Mouse (Mus musculus) forebrain, embryonic 16.5 days (tissue): Measurements from ENCODE around the gene Kmt5b. TPM values are rescaled to one million over a fixed set of nuclear protein-coding genes. Genes with fewer than 3 reads are reported as not detected.

Experiments
- ATAC-seq: fragments of 200-750 bp; cut with Nextera tagmentation; 2 replicates; pipeline ENCODE4 v1.8.0; 2017; ENCODE audit warnings: mild to moderate bottlenecking, moderate library complexity
- H3K27ac ChIP-seq: fragments of 300-500 bp; sonication (generic); 2 replicates; pipeline ENCODE4 v1.5.1; 2014; ENCODE audit warnings: low read length, control low read depth
- H3K27me3 ChIP-seq: fragments of 300-500 bp; sonication (generic); replicated peaks from 2 replicates; pipeline ENCODE4 v1.6.1; 2014; ENCODE audit warnings: low read length; ENCODE audit not compliant: control insufficient read depth, insufficient read depth
- H3K36me3 ChIP-seq: fragments of 300-500 bp; sonication (generic); 2 replicates; pipeline ENCODE4 v1.6.1; 2014; ENCODE audit not compliant: control insufficient read depth, insufficient read depth
- H3K4me1 ChIP-seq: fragments of 300-500 bp; sonication (generic); replicated peaks from 2 replicates; pipeline ENCODE4 v1.6.1; 2014; ENCODE audit warnings: low read length; ENCODE audit not compliant: control insufficient read depth, insufficient read depth
- H3K4me2 ChIP-seq: fragments of 300-500 bp; sonication (generic); 2 replicates; pipeline ENCODE4 v1.6.1; 2014; ENCODE audit warnings: mild to moderate bottlenecking, low read length, control low read depth
- H3K4me3 ChIP-seq: fragments of 300-500 bp; sonication (generic); replicated peaks from 2 replicates; pipeline ENCODE4 v1.5.1; 2014; ENCODE audit warnings: mild to moderate bottlenecking, low read length, control low read depth
- H3K9ac ChIP-seq: fragments of 300-500 bp; sonication (generic); replicated peaks from 2 replicates; pipeline ENCODE4 v1.6.1; 2014; ENCODE audit warnings: low read depth, low read length, control low read depth
- H3K9me3 ChIP-seq: fragments of 300-500 bp; sonication (generic); 2 replicates; pipeline ENCODE4 v1.6.1; 2016; ENCODE audit warnings: low read length; ENCODE audit not compliant: control insufficient read depth
- WGBS: fragments of 180-500 bp; shearing (Covaris S2); extraction: QIAGEN DNeasy Blood & Tissue Kit; methylation state at CpG from one replicate; pipeline ENCODE4 v1.1.7; 2014; 5-methylcytosine and 5-hydroxymethylcytosine counted together
- polyA plus RNA-seq: library from polyadenylated mRNA; unstranded; fragments of >200 nt; fragmentation: Nextera tagmentation; extraction: Ambion mirVana; gene quantifications from 2 replicates; pipeline ENCODE4 v1.2.1, GENCODE M21; 2015

Gene Kmt5b
- polyA plus RNA-seq, 1 experiment from 2014 or later: 56.7 TPM

- Histone ChIP-seq H3K9ac (peak overlapping the region; percentile 87), H3K36me3 (no peaks in the 10 kb centered on the region), H3K4me1 (peaks cover 30% of the 10 kb centered on the region), H3K4me3 (peak overlapping the region; percentile 89), H3K9me3 (no peaks in the 10 kb centered on the region), H3K4me2 (peak overlapping the region; percentile 55), H3K27ac (peak overlapping the region; percentile 97), H3K27me3 (no peaks in the 10 kb centered on the region)
- WGBS: under 1% methylated on average over 66 of the region's 74 CpGs
- peak; percentile 26 for ATAC-seq
These were observed 84.9 kb downstream of the Kmt5b start for GRCm38 (mm10) chr19:3851979-3852681.

GRCm38 (mm10) chr19:3853121-3853520 is 85.9 kb downstream of the Kmt5b start:
- Histone ChIP-seq H3K4me2 (peak overlapping the region; percentile 55), H3K9me3 (no peaks in the 10 kb centered on the region), H3K27ac (no peak overlapping the region), H3K4me1 (peaks cover 32% of the 10 kb centered on the region), H3K27me3 (no peaks in the 10 kb centered on the region), H3K9ac (no peak overlapping the region), H3K36me3 (no peaks in the 10 kb centered on the region), H3K4me3 (peak overlapping the region; percentile 89)
- ATAC-seq: no peak
- 90% methylated on average over 10 of the region's 10 CpGs for WGBS

DNA sequence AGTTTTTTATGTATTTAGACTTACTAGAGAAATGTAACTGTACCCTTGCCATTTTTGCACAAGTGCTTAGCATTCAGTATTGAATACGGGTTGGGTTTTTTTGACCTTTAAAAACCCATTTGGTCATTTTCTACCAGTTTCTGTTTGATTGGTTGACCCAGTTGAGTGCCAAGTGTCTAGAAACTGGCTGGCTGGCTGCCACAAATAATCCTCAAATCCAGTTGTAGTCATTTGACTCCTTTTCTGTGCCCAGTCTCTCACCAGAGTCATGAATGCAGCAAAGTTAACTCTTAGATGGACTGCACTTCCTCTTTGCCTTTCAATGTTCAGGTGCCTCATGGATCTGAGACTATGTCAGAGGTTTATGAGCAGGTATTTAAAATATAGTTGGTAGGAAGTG is 86.7 kb downstream of the Kmt5b start:
- WGBS: 87% methylated on average over 1 of the region's 1 CpGs
- H3K27me3 ChIP-seq: no peaks in the 10 kb centered on the region
- no peak overlapping the region for H3K4me3 ChIP-seq
- H3K4me2 ChIP-seq: no peak overlapping the region
- H3K9me3 ChIP-seq: no peaks in the 10 kb centered on the region
- peaks cover 32% of the 10 kb centered on the region for H3K4me1 ChIP-seq
- no peak overlapping the region for H3K27ac ChIP-seq
- no peak for ATAC-seq
- no peaks in the 10 kb centered on the region for H3K36me3 ChIP-seq
- H3K9ac ChIP-seq: no peak overlapping the region

- no peak for ATAC-seq
- Histone ChIP-seq H3K36me3 (no peaks in the 10 kb centered on the region), H3K27me3 (no peaks in the 10 kb centered on the region), H3K4me2 (no peak overlapping the region), H3K27ac (no peak overlapping the region), H3K4me3 (no peak overlapping the region), H3K9me3 (no peaks in the 10 kb centered on the region), H3K4me1 (peaks cover 32% of the 10 kb centered on the region), H3K9ac (no peak overlapping the region)
- WGBS: 61% methylated on average over 6 of the region's 6 CpGs
These were observed 87.9 kb downstream of the Kmt5b start for GRCm38 (mm10) chr19:3855091-3855490.

DNA sequence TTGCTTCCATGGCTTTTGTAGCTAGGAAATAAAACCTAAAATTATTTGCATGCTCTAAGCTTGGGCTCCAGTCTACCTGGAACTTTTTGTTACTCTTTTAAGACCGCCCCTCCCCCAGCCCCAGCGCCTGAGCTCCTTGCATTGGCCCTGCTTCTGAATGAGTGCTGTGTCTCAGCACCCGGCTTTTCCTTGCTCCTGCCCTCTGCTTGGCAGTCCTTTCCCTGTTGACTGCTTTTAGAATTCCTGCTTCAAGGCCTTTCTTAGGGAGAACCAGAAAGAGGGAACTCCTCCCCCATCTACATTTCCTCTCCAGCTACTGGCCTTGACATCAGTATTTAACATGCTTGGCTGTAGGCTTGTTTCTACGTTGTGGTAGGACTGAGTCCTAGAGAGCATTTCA is 88.4 kb downstream of the Kmt5b start:
- no peak overlapping the region for H3K27ac ChIP-seq
- 26% methylated on average over 4 of the region's 4 CpGs for WGBS
- no peaks in the 10 kb centered on the region for H3K36me3 ChIP-seq
- H3K9me3 ChIP-seq: no peaks in the 10 kb centered on the region
- no peak overlapping the region for H3K9ac ChIP-seq
- ATAC-seq: no peak
- H3K27me3 ChIP-seq: no peaks in the 10 kb centered on the region
- no peak overlapping the region for H3K4me3 ChIP-seq
- no peak overlapping the region for H3K4me2 ChIP-seq
- peaks cover 32% of the 10 kb centered on the region for H3K4me1 ChIP-seq

DNA sequence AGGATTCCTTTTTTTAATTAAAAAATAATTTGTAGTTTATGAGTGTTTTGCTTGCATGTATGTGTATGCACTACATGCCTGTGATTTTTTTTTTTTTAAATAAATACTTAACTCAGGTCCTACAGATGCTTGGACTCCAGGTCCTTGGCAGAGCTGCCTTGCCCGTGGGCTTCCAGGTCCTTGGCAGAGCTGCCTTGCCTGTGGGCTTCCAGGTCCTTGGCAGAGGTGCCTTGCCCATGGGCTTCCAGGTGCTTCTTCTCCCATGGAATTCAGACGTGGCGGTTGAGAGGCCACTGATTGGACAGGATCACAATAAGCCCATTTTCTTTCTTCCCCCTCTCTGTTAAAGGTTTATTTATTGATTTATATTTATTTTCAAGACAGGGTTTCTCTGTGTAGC is 90.0 kb downstream of the Kmt5b start:
- H3K4me2 ChIP-seq: no peak overlapping the region
- WGBS: 66% methylated on average over 3 of the region's 3 CpGs
- H3K36me3 ChIP-seq: peaks cover 4% of the 10 kb centered on the region; the same call in 1 of the 2 replicates
- no peaks in the 10 kb centered on the region for H3K9me3 ChIP-seq
- H3K27ac ChIP-seq: no peak overlapping the region
- no peak for ATAC-seq
- peaks cover 26% of the 10 kb centered on the region for H3K4me1 ChIP-seq
- H3K9ac ChIP-seq: no peak overlapping the region
- no peak overlapping the region for H3K4me3 ChIP-seq
- no peaks in the 10 kb centered on the region for H3K27me3 ChIP-seq

GRCm38 (mm10) chr19:3862713-3863112 is 95.5 kb downstream of the Kmt5b start:
- Histone ChIP-seq H3K9me3 (no peaks in the 10 kb centered on the region), H3K27me3 (no peaks in the 10 kb centered on the region), H3K4me1 (no peaks in the 10 kb centered on the region), H3K9ac (no peak overlapping the region), H3K27ac (no peak overlapping the region), H3K4me3 (no peak overlapping the region), H3K36me3 (peaks cover 4% of the 10 kb centered on the region; the same call in 1 of the 2 replicates), H3K4me2 (no peak overlapping the region)
- 84% methylated on average over 2 of the region's 2 CpGs for WGBS
- ATAC-seq: no peak

GRCm38 (mm10) chr19:3864960-3865359 is 97.7 kb downstream of the Kmt5b start:
- H3K4me2 ChIP-seq: no peak overlapping the region

More at GRCm38 (mm10) chr19:3864960-3865359, 97.7 kb downstream of the Kmt5b start:
- no peak overlapping the region for H3K9ac ChIP-seq
- no peaks in the 10 kb centered on the region for H3K27me3 ChIP-seq
- no peak overlapping the region for H3K27ac ChIP-seq
- ATAC-seq: no peak
- no peak overlapping the region for H3K4me3 ChIP-seq
- 86% methylated on average over 2 of the region's 2 CpGs for WGBS
- H3K9me3 ChIP-seq: no peaks in the 10 kb centered on the region
- peaks cover 4% of the 10 kb centered on the region; the same call in 1 of the 2 replicates for H3K36me3 ChIP-seq
- no peaks in the 10 kb centered on the region; the same call in 1 of the 2 replicates for H3K4me1 ChIP-seq
